Mouse (Mus musculus): ENCODE results near the gene Tent5b. TPM values are rescaled to one million over a fixed set of nuclear protein-coding genes. Genes with fewer than 3 reads are reported as not detected.

The Tent5b gene
- polyA plus RNA-seq, 1 experiment from 2014 or later: 1.0 TPM

DNA sequence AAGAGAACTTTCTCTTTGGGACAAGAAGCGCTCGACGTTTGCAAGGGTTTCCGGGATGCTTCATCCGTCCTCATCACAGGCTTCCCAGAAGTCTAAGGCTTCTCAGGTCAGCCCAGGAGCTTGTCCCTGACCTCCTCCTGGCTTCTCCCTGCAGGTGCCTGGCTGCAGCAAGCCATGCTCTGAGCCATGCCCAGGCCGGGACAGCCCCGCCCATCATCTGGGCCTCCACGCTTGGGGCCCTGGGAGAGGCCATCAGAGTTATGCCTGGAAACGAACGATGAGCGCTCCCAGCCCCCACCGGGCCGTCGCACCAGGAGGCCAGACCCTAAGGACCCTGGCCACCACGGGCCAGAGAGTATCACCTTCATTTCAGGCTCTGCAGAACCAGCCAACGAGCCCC lies 47.9 kb downstream of the Tent5b start:
- H3K4me1 ChIP-seq (ENCODE audit: control insufficient read depth, insufficient read depth, low read length): no peaks in the 10 kb centered on the region
- H3K27me3 ChIP-seq (ENCODE audit: control insufficient read depth, insufficient read depth, low read length): no peaks in the 10 kb centered on the region
- H3K27ac ChIP-seq (ENCODE audit: low read length): no peak overlapping the region
- WGBS: 60% methylated on average over 16 of the region's 16 CpGs
- ATAC-seq (replicated peaks; ENCODE audit: extremely low read depth, insufficient read depth, low FRiP score): no peak
- no peak overlapping the region for H3K4me2 ChIP-seq (ENCODE audit: low read depth, low read length)
- peaks cover 24% of the 10 kb centered on the region for H3K36me3 ChIP-seq (ENCODE audit: control insufficient read depth, insufficient read depth)
- H3K9ac ChIP-seq (ENCODE audit: low read length): no peak overlapping the region
- no peak overlapping the region for H3K4me3 ChIP-seq (ENCODE audit: low read length)
- H3K9me3 ChIP-seq (replicated peaks; ENCODE audit: control insufficient read depth, low read length): no peaks in the 10 kb centered on the region; the same call in 1 of the 2 replicates

GRCm38 (mm10) chr4:133532777-133533176 lies 52.8 kb downstream of the Tent5b start:
- peaks cover 46% of the 10 kb centered on the region for H3K36me3 ChIP-seq (ENCODE audit: control insufficient read depth, insufficient read depth)
- H3K27ac ChIP-seq (ENCODE audit: low read length): no peak overlapping the region
- ATAC-seq (replicated peaks; ENCODE audit: extremely low read depth, insufficient read depth, low FRiP score): no peak
- no peak overlapping the region for H3K4me3 ChIP-seq (ENCODE audit: low read length)
- H3K27me3 ChIP-seq (ENCODE audit: control insufficient read depth, insufficient read depth, low read length): no peaks in the 10 kb centered on the region
- no peaks in the 10 kb centered on the region for H3K4me1 ChIP-seq (ENCODE audit: control insufficient read depth, insufficient read depth, low read length)
- H3K9me3 ChIP-seq (replicated peaks; ENCODE audit: control insufficient read depth, low read length): no peaks in the 10 kb centered on the region
- no peak overlapping the region for H3K9ac ChIP-seq (ENCODE audit: low read length)
- H3K4me2 ChIP-seq (ENCODE audit: low read depth, low read length): no peak overlapping the region
- 85% methylated on average over 3 of the region's 3 CpGs for WGBS

DNA sequence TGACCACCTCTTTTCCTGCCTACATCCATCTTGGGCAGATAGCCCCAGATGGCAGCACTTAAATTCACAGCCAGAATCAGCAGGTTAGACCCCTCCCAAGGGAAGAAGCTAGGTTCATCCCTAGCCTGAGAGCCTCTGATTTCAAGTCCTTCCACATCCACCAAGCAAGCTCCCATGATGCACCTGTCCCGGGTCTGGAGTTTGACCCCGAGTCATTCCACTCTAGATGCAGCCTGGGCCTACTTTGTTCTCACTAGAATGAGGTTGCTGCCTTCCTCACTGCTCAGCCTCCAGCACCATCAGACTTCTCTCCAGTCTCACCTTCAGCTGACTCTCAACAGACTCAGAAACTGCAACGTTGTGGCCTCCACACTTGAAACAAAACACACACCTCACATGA lies 56.1 kb downstream of the Tent5b start:
- 89% methylated on average over 3 of the region's 3 CpGs for WGBS
- H3K36me3 ChIP-seq (ENCODE audit: control insufficient read depth, insufficient read depth): peaks cover 48% of the 10 kb centered on the region
- no peak for ATAC-seq (replicated peaks; ENCODE audit: extremely low read depth, insufficient read depth, low FRiP score)

DNA sequence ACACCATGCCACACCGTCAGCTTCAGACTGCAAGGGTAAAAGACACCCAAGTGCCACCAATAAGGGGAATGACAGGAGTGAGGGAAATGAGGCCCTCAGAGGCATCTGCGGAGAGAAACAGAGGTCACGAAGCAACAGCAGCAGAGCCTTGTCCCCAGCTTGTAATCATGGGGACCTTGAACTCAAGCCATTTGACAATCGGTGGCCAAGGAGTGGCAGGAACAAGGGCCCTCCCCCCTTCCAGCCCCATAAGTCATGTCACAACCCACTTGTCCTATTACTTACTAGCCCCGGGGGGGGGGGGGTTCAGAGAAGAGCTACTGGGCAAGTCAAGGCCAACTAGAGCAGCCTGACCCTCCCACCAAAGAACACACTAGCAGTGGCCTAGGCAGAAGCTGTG lies 56.7 kb downstream of the Tent5b start:
- no peak for ATAC-seq (replicated peaks; ENCODE audit: extremely low read depth, insufficient read depth, low FRiP score)
- Histone ChIP-seq H3K27me3 (ENCODE audit: control insufficient read depth, insufficient read depth, low read length) (no peaks in the 10 kb centered on the region), H3K4me3 (ENCODE audit: low read length) (no peak overlapping the region), H3K4me1 (ENCODE audit: control insufficient read depth, insufficient read depth, low read length) (no peaks in the 10 kb centered on the region), H3K27ac (ENCODE audit: low read length) (no peak overlapping the region), H3K36me3 (ENCODE audit: control insufficient read depth, insufficient read depth) (peaks cover 42% of the 10 kb centered on the region), H3K9ac (ENCODE audit: low read length) (no peak overlapping the region), H3K4me2 (ENCODE audit: low read depth, low read length) (no peak overlapping the region), H3K9me3 (replicated peaks; ENCODE audit: control insufficient read depth, low read length) (no peaks in the 10 kb centered on the region)
- WGBS: 84% methylated on average over 5 of the region's 5 CpGs

More for the DNA sequence above, 56.1 kb downstream of the Tent5b start:
- Histone ChIP-seq H3K4me3 (ENCODE audit: low read length) (no peak overlapping the region), H3K4me1 (ENCODE audit: control insufficient read depth, insufficient read depth, low read length) (no peaks in the 10 kb centered on the region), H3K9me3 (replicated peaks; ENCODE audit: control insufficient read depth, low read length) (no peaks in the 10 kb centered on the region), H3K4me2 (ENCODE audit: low read depth, low read length) (no peak overlapping the region), H3K9ac (ENCODE audit: low read length) (no peak overlapping the region), H3K27ac (ENCODE audit: low read length) (no peak overlapping the region), H3K27me3 (ENCODE audit: control insufficient read depth, insufficient read depth, low read length) (no peaks in the 10 kb centered on the region)

Other genes with a start within 250 kb of the Tent5b start
- gene Map3k6, start 239.3 kb upstream of the Tent5b start, polyA plus RNA-seq (2015; fragmentation: Nextera tagmentation; extraction: Ambion mirVana): 3.4 and 3.6 TPM in 2 replicates
- 3.4 and 7.6 TPM in 2 replicates for gene Sytl1, start 217.0 kb upstream of the Tent5b start, polyA plus RNA-seq (2015; fragmentation: Nextera tagmentation; extraction: Ambion mirVana)
- gene Tmem222, start 202.3 kb upstream of the Tent5b start, polyA plus RNA-seq (2015; fragmentation: Nextera tagmentation; extraction: Ambion mirVana): 55.5 and 59.2 TPM in 2 replicates
- 13.5 and 13.7 TPM in 2 replicates for gene Wdtc1, start 126.7 kb upstream of the Tent5b start, polyA plus RNA-seq (2015; fragmentation: Nextera tagmentation; extraction: Ambion mirVana)
- 7.2 and 8.1 TPM in 2 replicates for gene Slc9a1, start 110.4 kb upstream of the Tent5b start, polyA plus RNA-seq (2015; fragmentation: Nextera tagmentation; extraction: Ambion mirVana)
- 0.64 and 1.5 TPM in 2 replicates for gene Trnp1, start 18.4 kb downstream of the Tent5b start, polyA plus RNA-seq (2015; fragmentation: Nextera tagmentation; extraction: Ambion mirVana)
- 3.1 and 4.5 TPM in 2 replicates for gene Kdf1, start 38.8 kb downstream of the Tent5b start, polyA plus RNA-seq (2015; fragmentation: Nextera tagmentation; extraction: Ambion mirVana)
- 209 and 234 TPM in 2 replicates for gene Nudc, start 65.9 kb downstream of the Tent5b start, polyA plus RNA-seq (2015; fragmentation: Nextera tagmentation; extraction: Ambion mirVana)
- 20.1 and 22.3 TPM in 2 replicates for gene Nr0b2, start 73.2 kb downstream of the Tent5b start, polyA plus RNA-seq (2015; fragmentation: Nextera tagmentation; extraction: Ambion mirVana)
- gene Gpatch3, start 94.6 kb downstream of the Tent5b start, polyA plus RNA-seq (2015; fragmentation: Nextera tagmentation; extraction: Ambion mirVana): 4.6 and 4.7 TPM in 2 replicates
- 12.0 and 12.7 TPM in 2 replicates for gene Gpn2, start 104.2 kb downstream of the Tent5b start, polyA plus RNA-seq (2015; fragmentation: Nextera tagmentation; extraction: Ambion mirVana)
- gene Sfn, start 122.0 kb downstream of the Tent5b start, polyA plus RNA-seq (2015; fragmentation: Nextera tagmentation; extraction: Ambion mirVana): 11.2 and 20.6 TPM in 2 replicates
- 1.8 and 2.2 TPM in 2 replicates for gene Zdhhc18, start 170.0 kb downstream of the Tent5b start, polyA plus RNA-seq (2015; fragmentation: Nextera tagmentation; extraction: Ambion mirVana)
- 13.9 and 16.7 TPM in 2 replicates for gene Pigv, start 192.5 kb downstream of the Tent5b start, polyA plus RNA-seq (2015; fragmentation: Nextera tagmentation; extraction: Ambion mirVana)